Mouse (Mus musculus): ENCODE results near the gene Kcnh2. TPM values are rescaled to one million over a fixed set of nuclear protein-coding genes. Genes with fewer than 3 reads are reported as not detected.
A peak's percentile ranks its signal among the peaks of the same experiment; 100 is the strongest.
"Not testable (repeated sequence)": the region's sequence is repeated elsewhere in the genome, so short reads cannot be mapped to it uniquely, and the experiment has no call there.

Gene Kcnh2
- 10 to 100 TPM; 56.3 to 72.6 TPM for total RNA-seq (2021)

GRCm38 (mm10) chr5:24351278-24351677 lies at the start of gene Kcnh2:
Gene Kcnh2 (minus strand): TSS chr5:24351604.
- intact Hi-C loops (cut with DNase I): no loop called here
- no peak for DNase-seq

GRCm38 (mm10) chr5:24400362-24400761 lies 49.0 kb upstream of the Kcnh2 start:
- no peak for DNase-seq
- intact Hi-C loops (cut with DNase I): no loop called here

- intact Hi-C loops (cut with DNase I): no loop called here
- DNase-seq: no peak
Measured at GRCm38 (mm10) chr5:24399686-24400085, 48.3 kb upstream of the Kcnh2 start.

GRCm38 (mm10) chr5:24396254-24396653 lies 44.9 kb upstream of the Kcnh2 start:
- DNase-seq: not testable (repeated sequence)
- intact Hi-C loops (cut with DNase I): loop anchor here (2.0 kb wide), 1 partner anchor 27 kb away; the partner anchor contains the start of genes Cdk5 and Slc4a2

- intact Hi-C loops (cut with DNase I): no loop called here
- peak; percentile 93 to 95 for DNase-seq
Measured at GRCm38 (mm10) chr5:24394165-24394894, 42.9 kb upstream of the Kcnh2 start.

DNA sequence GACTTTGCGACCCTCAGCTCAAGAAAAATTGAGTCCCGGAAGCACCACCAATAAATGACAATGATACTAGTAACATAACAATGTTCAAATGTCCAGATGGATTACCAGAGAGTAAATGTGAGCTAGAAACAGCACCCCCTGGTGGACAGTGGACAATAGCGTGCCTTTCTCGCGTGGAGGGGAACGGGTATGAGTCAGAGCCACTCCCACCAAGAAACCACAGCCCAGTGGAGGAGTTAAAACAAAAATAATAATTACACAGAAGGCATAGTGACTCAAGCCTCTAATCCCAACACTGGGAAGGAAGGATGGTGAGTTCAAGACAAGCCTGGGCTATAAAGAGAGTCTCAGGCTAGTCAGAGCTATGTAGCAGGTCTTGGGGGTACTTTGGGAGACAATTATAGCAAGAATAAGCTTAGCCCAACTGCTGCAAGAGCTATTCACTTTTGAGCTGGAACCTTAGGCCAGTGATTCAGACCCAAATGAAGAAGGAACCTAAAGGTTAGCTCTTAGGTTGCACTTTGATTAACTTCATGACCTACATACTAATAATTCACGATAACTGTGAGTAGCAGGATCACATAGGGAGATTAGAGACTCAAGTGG lies 42.1 kb upstream of the Kcnh2 start, which contains the start of gene Abcb8:
TSS of gene Abcb8 (plus strand) at position 272 of the 606 bp plus-strand sequence.
- DNase-seq: peak; percentile 84 to 86
- intact Hi-C loops (cut with DNase I): loop anchor here (2.0 kb wide), 1 partner anchor 33 kb away; no protein-coding TSS in a partner anchor

DNA sequence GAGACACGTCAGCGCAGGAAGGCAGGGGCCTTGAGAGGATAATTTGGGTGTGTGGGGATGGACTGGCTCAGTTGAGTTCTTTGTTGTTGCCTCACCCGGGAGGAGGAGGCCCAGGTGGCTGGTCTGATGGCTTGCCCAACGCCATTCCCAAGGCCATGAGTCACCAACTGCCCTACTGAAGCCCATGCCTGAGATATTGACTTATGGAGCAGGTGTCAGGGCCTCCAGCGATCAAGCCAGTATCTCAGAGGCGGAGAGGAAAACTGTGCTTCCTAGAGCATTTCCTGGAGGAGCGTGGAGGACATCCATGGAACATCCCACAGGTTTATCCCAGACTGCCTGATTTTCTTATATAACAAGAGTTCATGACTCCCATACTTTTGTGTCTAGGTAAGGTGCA lies 41.3 kb upstream of the Kcnh2 start:
- intact Hi-C loops (cut with DNase I): loop anchor here (2.0 kb wide), 1 partner anchor 32 kb away; no protein-coding TSS in a partner anchor

DNA sequence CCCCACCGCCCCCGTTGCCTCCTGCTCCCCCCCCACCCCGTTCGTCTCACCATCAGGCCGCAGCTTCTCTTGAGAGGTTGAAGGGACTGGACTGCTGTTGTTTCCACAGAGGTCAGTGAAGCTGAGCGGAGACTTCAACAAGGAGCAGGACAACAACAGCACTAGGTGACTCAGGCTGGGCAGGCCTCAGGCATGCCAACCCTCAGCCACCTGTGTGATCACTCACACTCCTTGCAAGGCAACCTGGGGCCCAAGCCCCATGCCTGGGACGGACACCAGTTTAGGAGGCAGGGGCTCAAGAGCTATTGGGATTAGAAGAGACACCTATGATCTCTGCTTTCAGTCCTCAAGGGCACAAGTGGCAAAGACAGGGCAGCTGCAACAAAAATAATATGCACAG lies 40.5 kb upstream of the Kcnh2 start, which contains the start of gene Atg9b:
TSS of gene Atg9b (minus strand) at position 280 of the 400 bp plus-strand sequence.
- intact Hi-C loops (cut with DNase I): loop anchor here (2.0 kb wide), 1 partner anchor 31 kb away; no protein-coding TSS in a partner anchor
- DNase-seq: no peak

More for the DNA sequence above, 41.3 kb upstream of the Kcnh2 start:
- no peak for DNase-seq

DNA sequence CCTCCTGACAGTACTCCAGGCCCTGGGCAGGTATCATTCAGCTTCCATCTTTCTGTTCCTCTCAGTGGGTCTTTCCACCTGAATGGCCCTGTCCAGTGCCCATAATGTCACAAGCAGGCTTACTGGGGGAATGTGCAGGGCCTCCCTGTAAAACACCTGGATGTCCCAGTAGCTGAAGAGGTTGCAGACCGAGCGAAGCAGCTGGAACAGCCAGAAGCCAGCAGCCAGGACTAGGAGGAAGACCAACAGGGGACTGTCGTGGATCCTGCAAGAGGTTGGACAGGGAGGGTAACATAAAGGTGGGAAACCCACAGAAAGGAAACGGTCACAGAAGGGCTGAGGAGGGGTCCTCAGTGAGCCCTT lies 38.2 kb upstream of the Kcnh2 start:
- no peak for DNase-seq
- intact Hi-C loops (cut with DNase I): no loop called here

DNA sequence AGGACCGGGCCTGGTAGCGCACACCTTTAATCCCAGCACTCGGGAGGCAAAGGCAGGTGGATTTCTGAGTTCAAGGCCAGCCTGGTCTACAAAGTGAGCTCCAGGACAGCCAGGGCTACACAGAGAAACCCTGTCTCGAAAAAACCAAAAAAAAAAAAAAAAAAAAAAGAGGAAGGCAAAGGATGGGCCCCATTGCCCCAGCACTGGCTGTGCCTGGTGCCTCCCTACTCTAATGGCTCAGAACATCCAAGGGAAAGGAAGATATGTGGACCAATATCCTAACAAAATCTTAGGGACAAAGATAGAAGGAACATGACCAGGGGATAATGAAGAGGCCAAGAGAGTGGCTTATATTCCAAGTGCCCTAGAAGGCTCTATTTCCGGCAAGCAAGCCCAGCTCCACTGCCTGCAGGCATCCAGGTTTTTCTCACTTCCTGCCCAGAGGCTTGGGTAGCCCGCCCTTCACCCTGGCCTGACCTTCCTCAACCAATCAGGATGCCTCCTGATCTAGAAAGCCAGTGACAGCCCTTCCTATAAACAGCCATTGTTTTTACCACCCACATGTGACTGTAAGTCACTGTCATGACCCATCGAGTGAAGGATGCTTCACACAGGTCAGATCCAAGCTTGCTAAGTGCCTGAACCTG lies 37.7 kb upstream of the Kcnh2 start:
- no peak for DNase-seq
- intact Hi-C loops (cut with DNase I): no loop called here

DNA sequence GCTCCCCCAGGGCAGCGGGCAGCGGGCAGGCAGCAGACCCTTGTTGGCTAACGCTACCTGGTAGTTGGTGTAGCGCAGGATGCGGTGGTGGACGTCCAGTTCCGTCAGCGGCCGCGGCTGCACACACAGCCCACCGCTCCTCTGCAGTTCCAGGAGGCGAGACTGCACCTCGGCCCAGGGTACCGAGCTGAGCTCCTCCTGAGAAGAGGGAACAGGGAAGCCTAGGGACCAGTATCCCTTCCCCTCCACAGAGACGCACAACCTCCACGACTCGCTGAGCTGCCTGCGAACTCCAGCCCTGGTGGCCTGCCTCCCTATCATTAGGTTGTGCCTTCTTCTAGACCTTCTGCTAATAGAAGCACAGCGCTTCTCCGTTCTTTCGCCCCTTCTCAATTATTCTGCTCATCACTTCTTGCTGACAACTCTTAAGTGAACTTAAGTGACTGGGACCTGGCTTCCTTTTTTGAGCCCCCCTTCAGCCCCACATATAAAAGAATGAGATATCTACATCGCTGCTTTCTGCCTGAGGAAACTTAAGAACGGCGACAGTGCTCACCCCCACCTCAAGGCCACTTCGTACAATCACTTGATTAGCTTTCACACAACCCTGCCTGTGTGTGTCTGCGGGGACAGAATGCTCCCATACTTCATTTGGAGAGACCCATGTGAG lies 37.0 kb upstream of the Kcnh2 start:
- intact Hi-C loops (cut with DNase I): no loop called here

GRCm38 (mm10) chr5:24387264-24388241 lies 36.1 kb upstream of the Kcnh2 start:
- intact Hi-C loops (cut with DNase I): no loop called here
- DNase-seq: peak; percentile 72 to 75

More for the DNA sequence above, 37.0 kb upstream of the Kcnh2 start:
- DNase-seq: no peak

GRCm38 (mm10) chr5:24385887-24386550 lies 34.6 kb upstream of the Kcnh2 start:
- intact Hi-C loops (cut with DNase I): no loop called here

DNA sequence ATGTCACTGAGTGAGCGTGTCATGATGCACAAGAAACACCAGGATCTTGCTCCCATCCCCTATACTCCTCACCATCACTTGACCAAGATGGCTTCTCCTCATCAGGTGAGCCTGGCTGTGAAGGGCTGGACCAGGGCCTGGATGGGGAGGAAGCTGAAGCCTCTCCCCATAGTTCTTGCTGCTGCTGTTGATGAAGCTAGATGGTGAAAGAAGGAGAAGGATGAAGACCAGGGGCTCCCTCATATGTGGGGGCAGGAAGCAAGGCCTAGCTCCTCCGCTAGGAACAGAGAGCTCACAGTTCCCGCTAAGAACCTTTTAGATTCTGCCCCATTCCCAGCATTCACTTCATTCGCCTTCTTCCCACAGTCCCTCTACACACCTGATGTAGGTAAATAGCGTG lies 34.0 kb upstream of the Kcnh2 start:
- no peak for DNase-seq
- intact Hi-C loops (cut with DNase I): no loop called here

More at GRCm38 (mm10) chr5:24385887-24386550, 34.6 kb upstream of the Kcnh2 start:
- no peak for DNase-seq

- peak; percentile 53 to 56 for DNase-seq
- intact Hi-C loops (cut with DNase I): no loop called here
Measured at GRCm38 (mm10) chr5:24384407-24384806, 33.0 kb upstream of the Kcnh2 start.

DNA sequence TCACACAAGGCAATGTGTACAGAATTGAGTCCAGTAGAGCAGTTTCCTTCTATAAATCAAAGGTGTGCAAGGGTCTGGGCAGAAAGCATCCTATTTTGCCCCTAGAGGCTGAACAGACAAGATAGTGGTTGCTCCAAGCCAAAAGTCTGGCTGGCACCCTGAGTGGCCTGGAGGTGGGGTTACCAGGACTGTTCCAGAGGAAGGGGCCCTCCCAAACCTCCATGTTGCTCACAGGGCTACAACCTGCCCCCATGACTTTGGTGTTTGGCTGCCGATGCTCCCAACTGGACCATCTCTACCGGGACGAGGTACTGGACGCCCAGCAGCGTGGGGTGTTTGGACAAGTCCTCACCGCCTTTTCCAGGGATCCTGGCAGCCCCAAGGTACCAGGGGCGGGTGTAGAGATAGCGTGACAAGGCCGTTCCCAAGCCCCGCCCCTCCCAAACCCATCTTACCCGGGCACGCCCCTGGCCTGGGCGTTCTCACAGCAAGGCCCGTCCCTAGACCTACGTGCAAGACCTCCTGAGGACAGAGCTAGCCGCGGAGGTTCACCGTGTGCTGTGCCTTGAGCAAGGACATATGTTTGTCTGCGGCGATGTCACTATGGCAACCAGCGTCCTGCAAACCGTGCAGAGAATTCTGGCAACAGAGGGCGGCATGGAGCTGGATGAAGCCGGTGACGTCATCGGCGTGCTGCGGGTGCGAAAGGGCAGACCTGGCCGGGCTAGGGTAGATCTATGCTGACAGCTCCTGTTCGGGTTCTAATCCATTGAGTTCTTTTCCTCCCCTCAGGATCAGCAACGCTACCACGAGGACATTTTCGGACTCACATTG lies 31.8 kb upstream of the Kcnh2 start:
- peak; percentile 86 to 88 for DNase-seq
- intact Hi-C loops (cut with DNase I): no loop called here

DNA sequence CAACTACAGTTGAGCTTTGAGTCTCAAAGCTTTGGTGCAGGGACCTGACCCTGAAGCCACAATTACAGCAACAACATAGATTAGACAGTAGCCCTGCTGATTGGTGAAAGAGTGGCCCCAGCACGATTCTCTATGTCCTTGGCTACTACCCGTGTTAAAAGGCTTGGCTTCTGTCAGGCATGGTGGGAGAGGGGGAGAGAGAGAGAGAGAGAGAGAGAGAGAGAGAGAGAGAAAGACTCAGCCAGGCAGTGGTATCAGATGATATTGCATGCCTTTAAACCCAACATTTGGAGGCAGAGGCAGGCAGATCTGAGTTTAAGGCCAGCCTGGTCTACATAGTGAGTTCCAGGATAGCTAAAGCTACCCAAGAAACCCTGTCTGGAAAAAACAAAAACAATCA lies 30.6 kb upstream of the Kcnh2 start:
- no peak for DNase-seq
- intact Hi-C loops (cut with DNase I): no loop called here

DNA sequence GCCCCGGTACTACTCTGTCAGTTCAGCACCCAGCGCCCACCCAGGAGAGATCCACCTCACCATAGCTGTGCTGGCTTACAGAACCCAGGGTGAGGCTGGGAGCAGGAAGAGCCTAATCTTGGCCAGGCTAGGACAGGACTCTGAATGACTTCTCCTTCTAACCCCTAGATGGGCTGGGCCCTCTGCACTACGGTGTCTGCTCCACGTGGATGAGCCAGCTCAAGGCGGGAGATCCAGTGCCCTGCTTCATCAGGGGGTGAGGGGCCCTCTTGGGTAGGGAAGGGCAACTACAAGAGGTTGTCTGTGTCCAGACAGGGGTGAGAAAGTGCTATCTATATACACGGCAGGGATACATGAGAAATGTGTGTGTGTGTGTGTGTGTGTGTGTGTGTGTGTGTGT lies 30.1 kb upstream of the Kcnh2 start:
- intact Hi-C loops (cut with DNase I): no loop called here
- no peak for DNase-seq

All from heart, postnatal 36 days (tissue).